Mouse (Mus musculus) embryonic facial prominence, embryonic 10.5 days (tissue): Measurements from ENCODE around the gene C1qc. TPM values are rescaled to one million over a fixed set of nuclear protein-coding genes. Genes with fewer than 3 reads are reported as not detected.

Experiments used
- polyA plus RNA-seq: library from polyadenylated mRNA; unstranded; fragments of >200 nt; fragmentation: Nextera tagmentation; extraction: Ambion mirVana; gene quantifications from 2 replicates; pipeline ENCODE4 v1.2.1, GENCODE M21; 2016

Gene C1qc
- polyA plus RNA-seq, 1 experiment from 2014 or later = 7.2 TPM

Other genes with a start within 250 kb of the C1qc start
- 10.7 and 12.4 TPM in 2 replicates for gene Ephb2, start 57.1 kb downstream of the C1qc start, polyA plus RNA-seq
- gene C1qb, start 6.9 kb downstream of the C1qc start, polyA plus RNA-seq = 17.0 and 20.1 TPM in 2 replicates
- 4.6 and 8.1 TPM in 2 replicates for gene C1qa, start 5.7 kb upstream of the C1qc start, polyA plus RNA-seq
- gene Epha8, start 63.8 kb upstream of the C1qc start, polyA plus RNA-seq = 0.88 and 1.1 TPM in 2 replicates
- 6.5 TPM in 2 replicates for gene Zbtb40, start 155.7 kb upstream of the C1qc start, polyA plus RNA-seq